Mouse (Mus musculus) small intestine, adult 2 months (tissue): ENCODE measurements around the gene Tomm40l. TPM values are rescaled to one million over a fixed set of nuclear protein-coding genes. Genes with fewer than 3 reads are reported as not detected.

ENCODE experiments used
- H3K27ac ChIP-seq: fragments of 200-500 bp; 2 replicates; pipeline ENCODE4 v1.5.1; 2012; ENCODE audit warnings: low read depth, low read length, control low read depth, inconsistent platforms; ENCODE audit not compliant: insufficient read depth
- H3K27me3 ChIP-seq: fragments of 200-500 bp; 2 replicates; pipeline ENCODE4 v1.6.1; 2012; ENCODE audit warnings: mild to moderate bottlenecking, moderate library complexity, low read length, inconsistent platforms; ENCODE audit not compliant: control insufficient read depth, insufficient read depth
- H3K36me3 ChIP-seq: fragments of 200-500 bp; 2 replicates; pipeline ENCODE4 v1.6.1; 2012; ENCODE audit warnings: mild to moderate bottlenecking, low read length, control low read depth, inconsistent platforms; ENCODE audit not compliant: control insufficient read depth, insufficient read depth
- H3K4me1 ChIP-seq: fragments of 200-500 bp; 2 replicates; pipeline ENCODE4 v1.6.1; 2012; ENCODE audit warnings: low read length, inconsistent platforms, mixed read lengths; ENCODE audit not compliant: control insufficient read depth, insufficient read depth, insufficient read length
- H3K4me3 ChIP-seq: fragments of 200-500 bp; 2 replicates; pipeline ENCODE4 v1.5.1; 2012; ENCODE audit warnings: low read depth, mild to moderate bottlenecking, control low read depth, inconsistent platforms, low read length, moderate library complexity
- CTCF ChIP-seq: fragments of 200-500 bp; IDR thresholded peaks from 2 replicates; pipeline ENCODE4 v1.5.1; 2012; ENCODE audit warnings: low read depth, mild to moderate bottlenecking, control low read depth, inconsistent platforms, low read length, moderate library complexity, mixed read lengths; ENCODE audit not compliant: insufficient replicate concordance, insufficient read length; ENCODE audit errors: extremely low read depth
- POLR2A ChIP-seq: fragments of 200-500 bp; IDR thresholded peaks from 2 replicates; pipeline ENCODE4 v1.6.1; 2012; ENCODE audit warnings: low read depth, mild to moderate bottlenecking, control low read depth, inconsistent platforms, low read length, moderate library complexity
- WGBS: fragments of 180-500 bp; shearing (Covaris S2); methylation state at CpG from one replicate; pipeline ENCODE4 v1.1.7; 2018; 5-methylcytosine and 5-hydroxymethylcytosine counted together
- polyA plus RNA-seq: library from polyadenylated mRNA; depleted of rRNA; stranded (reverse); fragments of >200 nt; gene quantifications from 2 replicates; pipeline ENCODE4 v1.2.3, GENCODE M21; 2012

Tomm40l gene
- polyA plus RNA-seq, 1 experiment, result 21.2 TPM

DNA sequence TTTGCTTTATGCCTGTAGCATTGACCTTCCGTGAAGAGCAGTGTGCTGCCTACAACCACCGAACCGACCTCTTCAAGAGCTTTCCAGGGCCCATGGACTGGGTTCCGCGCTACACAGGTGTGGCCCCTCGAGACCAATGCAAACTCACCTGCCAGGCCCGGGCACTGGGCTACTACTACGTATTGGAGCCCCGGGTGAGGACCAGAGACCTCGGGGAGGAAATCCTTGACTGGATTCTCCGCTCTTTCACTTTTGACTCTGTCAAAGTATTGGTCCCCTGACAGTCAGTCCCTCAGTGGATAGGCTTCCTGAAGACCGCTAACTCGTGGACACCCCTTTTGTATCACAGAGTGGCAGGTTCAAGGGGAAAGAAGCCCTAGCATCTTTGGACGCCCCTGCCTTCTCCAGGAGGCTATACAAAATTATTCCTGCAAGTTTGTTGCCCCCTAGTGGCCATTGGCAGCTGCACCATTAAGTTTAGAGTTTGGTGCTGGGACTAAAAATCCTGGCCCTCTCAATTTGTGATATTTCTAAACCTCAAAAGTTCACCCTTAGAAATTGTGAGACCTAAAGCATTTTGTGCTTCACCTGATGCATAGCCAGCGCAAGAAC lies 34.7 kb upstream of the Tomm40l start:
- Histone ChIP-seq H3K27ac (no peak overlapping the region), H3K27me3 (no peaks in the 10 kb centered on the region), H3K4me3 (no peak overlapping the region), H3K36me3 (no peaks in the 10 kb centered on the region), H3K4me1 (peaks cover 10% of the 10 kb centered on the region; the same call in 1 of the 2 replicates)
- WGBS, result 52% methylated on average over 15 of the region's 15 CpGs
- no peak for TF ChIP-seq POLR2A
- peak; percentile 58; the same call in 1 of the 2 replicates for TF ChIP-seq CTCF

DNA sequence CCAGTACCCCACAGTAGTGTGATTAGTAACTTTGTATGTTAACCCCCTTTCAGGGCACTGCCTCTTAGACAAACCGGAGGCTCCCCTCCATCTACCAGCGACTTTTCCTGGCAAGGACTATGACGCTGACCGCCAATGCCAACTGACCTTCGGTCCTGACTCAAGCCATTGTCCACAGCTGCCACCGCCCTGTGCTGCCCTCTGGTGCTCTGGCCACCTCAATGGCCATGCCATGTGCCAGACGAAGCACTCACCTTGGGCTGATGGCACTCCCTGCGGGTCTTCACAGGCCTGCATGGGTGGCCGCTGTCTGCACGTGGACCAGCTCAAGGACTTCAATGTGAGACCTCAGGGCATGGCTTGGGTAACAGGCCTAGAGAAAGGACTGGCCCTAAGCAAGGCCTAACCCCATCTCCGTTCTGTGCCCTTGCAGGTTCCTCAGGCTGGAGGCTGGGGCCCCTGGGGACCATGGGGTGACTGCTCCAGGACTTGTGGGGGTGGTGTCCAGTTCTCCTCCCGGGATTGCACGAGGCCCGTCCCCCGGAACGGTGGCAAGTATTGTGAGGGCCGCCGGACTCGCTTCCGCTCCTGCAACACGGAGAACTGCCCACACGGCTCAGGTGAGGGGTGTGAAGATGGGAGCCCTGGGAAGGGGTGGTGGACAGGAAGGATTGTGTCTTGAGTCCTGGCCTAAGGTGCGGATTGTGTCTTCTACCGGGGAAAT lies 33.9 kb upstream of the Tomm40l start:
- Histone ChIP-seq H3K4me1 (peaks cover 7% of the 10 kb centered on the region; the same call in 1 of the 2 replicates), H3K4me3 (no peak overlapping the region), H3K36me3 (no peaks in the 10 kb centered on the region), H3K27me3 (no peaks in the 10 kb centered on the region), H3K27ac (no peak overlapping the region)
- no peak for TF ChIP-seq POLR2A
- no peak for TF ChIP-seq CTCF
- 87% methylated on average over 24 of the region's 24 CpGs for WGBS

DNA sequence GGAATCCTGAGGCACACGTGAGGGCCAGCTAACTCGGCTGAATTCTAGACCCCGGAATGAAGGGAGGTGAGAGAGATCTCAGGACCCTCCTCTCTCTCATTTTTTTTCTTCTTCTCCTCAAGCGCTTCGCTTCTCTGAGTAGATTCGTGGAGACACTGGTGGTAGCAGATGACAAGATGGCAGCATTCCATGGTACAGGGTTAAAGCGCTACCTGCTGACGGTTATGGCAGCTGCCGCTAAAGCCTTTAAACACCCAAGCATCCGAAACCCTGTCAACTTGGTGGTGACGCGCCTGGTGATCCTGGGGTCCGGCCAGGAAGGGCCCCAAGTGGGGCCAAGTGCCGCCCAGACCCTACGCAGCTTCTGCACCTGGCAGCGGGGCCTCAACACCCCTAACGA lies 30.1 kb upstream of the Tomm40l start:
- no peak overlapping the region for H3K4me3 ChIP-seq
- no peak for TF ChIP-seq POLR2A
- no peak for TF ChIP-seq CTCF
- no peak overlapping the region for H3K27ac ChIP-seq
- H3K27me3 ChIP-seq, result no peaks in the 10 kb centered on the region
- H3K4me1 ChIP-seq, result peaks cover 14% of the 10 kb centered on the region
- 70% methylated on average over 17 of the region's 17 CpGs for WGBS
- no peaks in the 10 kb centered on the region for H3K36me3 ChIP-seq

DNA sequence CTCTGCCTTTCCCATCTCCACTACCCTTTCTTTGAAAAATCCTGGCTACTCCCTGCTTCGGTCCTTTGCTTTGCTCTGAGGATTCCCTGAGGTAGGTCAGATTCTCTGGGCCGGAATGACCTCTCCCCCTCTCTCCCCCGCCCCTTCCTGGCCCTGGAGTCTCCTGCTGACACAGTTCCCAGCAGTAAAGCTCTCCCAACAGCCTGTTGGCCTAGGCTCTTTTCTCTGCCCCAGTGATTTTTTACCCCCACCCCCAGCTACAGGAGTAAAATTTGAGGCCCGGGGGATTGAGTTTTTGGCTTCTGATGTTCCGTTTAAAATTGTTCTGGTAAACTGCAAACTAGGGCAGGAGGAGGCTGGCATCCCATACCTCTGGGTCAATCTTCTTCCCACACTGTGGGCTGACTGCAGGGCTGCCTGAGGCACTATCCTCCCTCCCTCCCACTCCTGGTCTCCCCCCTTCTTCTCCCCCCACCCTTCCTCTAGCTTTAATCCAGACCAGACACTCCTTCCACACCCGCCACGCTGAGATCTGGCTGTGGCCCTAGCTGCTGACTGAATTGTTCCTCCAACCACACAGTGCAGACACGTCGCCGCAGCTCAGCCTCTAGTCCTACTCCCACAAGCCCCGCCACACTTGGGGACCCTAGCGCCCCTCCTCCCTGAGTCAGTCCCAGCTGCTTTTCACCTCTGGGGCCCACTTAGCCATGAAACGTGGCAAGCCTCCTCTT lies 29.4 kb upstream of the Tomm40l start:
- Histone ChIP-seq H3K27me3 (no peaks in the 10 kb centered on the region), H3K4me3 (peak overlapping the region; percentile 42), H3K4me1 (peaks cover 14% of the 10 kb centered on the region), H3K36me3 (no peaks in the 10 kb centered on the region), H3K27ac (no peak overlapping the region)
- no peak for TF ChIP-seq CTCF
- no peak for TF ChIP-seq POLR2A
- whole genome bisulfite sequencing, result 45% methylated on average over 13 of the region's 13 CpGs

DNA sequence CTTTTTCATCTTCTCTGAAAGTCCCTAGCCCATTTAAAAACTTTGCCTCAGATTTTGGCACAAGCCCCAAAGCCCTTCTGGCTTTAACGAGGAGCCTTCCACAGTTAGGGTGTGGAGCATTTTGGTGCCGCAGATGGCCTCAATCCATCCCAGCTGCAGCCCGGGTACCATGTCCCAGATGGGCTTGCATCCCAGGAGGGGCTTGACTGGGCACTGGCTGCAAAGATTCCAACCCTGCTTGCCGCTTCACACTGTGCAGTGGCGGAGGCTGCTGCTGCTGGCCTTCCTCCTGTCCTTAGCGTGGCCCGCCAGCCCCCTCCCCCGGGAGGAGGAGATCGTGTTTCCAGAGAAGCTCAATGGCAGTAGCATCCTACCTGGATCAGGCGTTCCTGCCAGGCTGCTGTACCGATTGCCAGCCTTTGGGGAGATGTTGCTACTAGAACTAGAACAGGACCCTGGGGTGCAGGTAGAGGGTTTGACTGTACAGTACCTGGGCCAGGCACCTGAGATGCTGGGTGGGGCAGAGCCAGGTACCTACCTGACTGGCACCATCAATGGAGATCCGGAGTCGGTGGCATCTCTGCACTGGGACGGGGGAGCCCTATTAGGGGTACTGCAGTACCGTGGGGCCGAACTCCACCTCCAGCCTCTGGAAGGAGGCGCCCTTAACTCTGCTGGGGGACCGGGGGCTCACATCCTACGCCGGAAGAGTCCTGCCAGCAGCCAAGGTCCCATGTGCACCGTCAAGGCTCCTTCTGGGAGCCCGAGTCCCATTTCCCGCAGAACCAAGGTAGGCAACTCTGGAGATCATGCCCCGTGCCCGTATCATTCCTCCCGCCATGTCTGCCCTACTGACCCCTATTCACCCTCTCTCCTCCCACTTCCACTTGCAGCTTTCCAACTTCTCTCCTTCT lies 28.6 kb upstream of the Tomm40l start, which contains the start of gene Ndufs2:
Ndufs2 (minus strand) TSS at position 709 of the 914 bp plus-strand sequence.
- H3K27me3 ChIP-seq, result no peaks in the 10 kb centered on the region
- peak within 1 kb of the TSS; percentile 42 for H3K4me3 ChIP-seq
- no peak for TF ChIP-seq CTCF
- no peak for TF ChIP-seq POLR2A
- peaks cover 16% of the 10 kb centered on the region for H3K4me1 ChIP-seq
- 46% methylated on average over 26 of the region's 26 CpGs for WGBS
- no peaks in the 10 kb centered on the region for H3K36me3 ChIP-seq
- H3K27ac ChIP-seq, result no peak within 1 kb of the TSS

DNA sequence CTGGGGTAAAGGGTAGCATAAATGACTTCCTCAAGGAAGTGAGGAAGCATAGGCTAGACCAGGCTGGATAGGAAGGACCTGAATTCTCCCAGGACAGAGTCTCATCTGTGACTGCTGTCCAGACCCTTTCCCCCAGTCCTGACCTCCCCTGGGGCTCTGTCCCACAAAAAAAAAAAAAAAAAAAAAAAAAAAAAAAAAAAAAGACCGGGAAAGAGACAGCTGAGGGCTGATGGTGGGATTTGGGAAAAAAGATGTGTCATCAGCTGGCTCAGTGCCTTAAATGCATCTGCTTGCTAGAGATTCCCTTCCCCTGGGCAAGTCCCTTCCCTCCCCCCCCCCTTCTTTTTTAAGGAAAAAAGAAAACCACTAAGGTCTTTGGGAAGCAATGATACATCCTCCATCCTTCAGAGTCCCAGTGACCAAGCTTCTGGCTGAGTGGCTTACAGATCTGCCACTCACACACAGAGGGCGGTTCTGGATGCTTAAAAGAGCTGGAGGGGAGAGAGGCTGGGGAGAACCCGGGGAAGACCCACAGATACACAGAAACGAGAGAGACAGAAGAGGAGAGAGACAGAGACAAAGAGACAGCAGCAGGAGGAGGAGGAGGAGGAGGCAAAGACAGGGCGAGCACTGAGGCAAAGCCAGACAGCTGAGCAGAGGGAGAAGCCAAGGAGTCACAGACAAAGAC lies 27.7 kb upstream of the Tomm40l start, which contains the start of gene Adamts4:
Adamts4 (plus strand) TSS at position 509 of the 688 bp plus-strand sequence.
- H3K4me3 ChIP-seq, result peak within 1 kb of the TSS; percentile 42
- peaks cover 17% of the 10 kb centered on the region for H3K4me1 ChIP-seq
- H3K36me3 ChIP-seq, result peaks cover 3% of the 10 kb centered on the region
- TF ChIP-seq CTCF (no peak), POLR2A (no peak)
- no peaks in the 10 kb centered on the region for H3K27me3 ChIP-seq
- WGBS, result 51% methylated on average over 5 of the region's 5 CpGs
- H3K27ac ChIP-seq, result no peak within 1 kb of the TSS
